Mouse (Mus musculus) layer of hippocampus, adult 18-20 months (tissue): ENCODE results near the gene Zfp106. TPM values are rescaled to one million over a fixed set of nuclear protein-coding genes. Genes with fewer than 3 reads are reported as not detected.
A peak's percentile ranks its signal among the peaks of the same experiment; 100 is the strongest.

Source experiments
- DNase-seq, 2 experiments: peaks; one replicate each; pipeline ENCODE4 v3.0.0; 2022; ENCODE audit warnings: low spot score in 2 of 2
- total RNA-seq, 2 experiments: library from RNA; stranded (reverse); gene quantifications; 2 replicates each; pipeline ENCODE4 v1.2.3; 2021

Zfp106 gene
- total RNA-seq, 2 experiments from 2014 or later, result 169 to 182 TPM

DNA sequence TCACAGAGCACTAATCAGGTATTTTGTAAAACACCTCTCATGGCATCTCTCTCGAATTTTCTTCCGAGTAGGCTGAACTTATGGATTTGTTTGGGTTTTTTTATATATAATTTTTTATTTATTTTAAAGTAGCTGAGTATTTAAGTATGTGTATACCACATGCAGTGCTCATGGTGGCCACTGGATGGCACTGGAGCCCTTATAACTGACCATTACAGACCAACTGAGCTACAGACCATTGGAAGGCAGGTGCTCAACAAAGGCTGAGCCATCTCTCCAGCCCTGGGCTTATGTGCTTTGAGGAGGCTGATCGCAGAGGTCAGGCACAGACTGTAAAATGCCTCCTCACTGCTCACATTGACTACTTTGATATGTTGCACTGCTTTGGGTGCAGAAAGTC is 85.0 kb downstream of the Zfp106 start:
- peak; percentile 39 to 84 for DNase-seq

DNA sequence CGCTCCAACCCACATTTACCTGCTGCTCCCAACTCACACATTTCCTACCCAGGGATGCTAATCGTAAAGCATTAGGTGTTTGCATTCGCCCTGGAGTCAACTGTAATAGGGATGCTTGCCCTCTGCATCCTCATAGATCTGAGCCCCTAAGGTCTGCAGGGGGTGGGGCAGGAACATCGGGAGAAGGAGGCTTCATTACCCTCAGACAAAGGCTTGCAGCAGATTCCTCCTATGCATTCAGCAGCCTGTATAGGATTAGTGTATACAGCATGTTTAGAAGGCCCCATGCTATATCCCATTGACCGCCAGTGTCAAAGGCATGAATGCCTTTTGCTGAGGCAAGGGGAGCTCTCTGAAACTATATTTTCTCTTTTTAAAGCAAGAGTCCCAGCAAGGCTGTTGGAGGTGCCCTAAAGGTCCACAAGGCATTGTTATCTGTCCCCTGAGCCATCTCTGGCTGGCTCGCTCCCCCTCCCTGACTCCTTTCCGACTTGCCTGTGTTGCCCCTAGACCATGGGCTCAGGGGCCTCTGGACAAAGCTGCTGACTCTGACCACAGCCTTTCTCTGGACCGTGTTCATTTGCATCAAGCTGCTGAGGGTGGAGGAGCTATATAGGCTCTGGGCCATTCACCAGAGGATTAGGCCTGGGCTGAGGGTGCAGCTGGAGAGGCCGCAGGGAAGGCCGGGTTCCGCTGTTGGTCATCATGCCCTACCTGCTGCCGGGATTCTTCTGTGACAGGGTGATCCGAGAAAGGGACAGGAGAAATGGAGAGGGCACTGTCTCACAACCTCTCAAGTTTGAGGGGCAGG is 87.2 kb downstream of the Zfp106 start:
- DNase-seq, result no peak

DNA sequence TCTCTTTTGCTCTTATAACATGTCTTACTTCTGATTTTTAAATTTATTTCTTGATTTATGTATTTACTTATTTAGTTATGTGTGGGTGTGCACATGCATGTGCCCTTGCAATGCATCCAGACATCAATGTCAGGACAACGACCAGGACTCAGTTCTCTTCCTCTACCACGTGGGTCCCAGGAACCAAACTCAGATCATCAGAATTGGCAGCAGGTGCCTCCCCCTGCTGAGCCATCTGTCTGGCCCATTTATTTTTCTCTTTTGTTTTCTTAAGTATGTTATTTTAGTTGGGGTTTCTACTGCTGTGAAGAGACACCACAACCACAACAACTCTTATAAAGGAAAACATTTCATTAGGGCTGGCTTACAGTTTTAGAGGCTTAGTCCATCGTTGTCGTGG is 92.8 kb downstream of the Zfp106 start:
- DNase-seq, result peak in 1 of 2 experiments; percentile 19

DNA sequence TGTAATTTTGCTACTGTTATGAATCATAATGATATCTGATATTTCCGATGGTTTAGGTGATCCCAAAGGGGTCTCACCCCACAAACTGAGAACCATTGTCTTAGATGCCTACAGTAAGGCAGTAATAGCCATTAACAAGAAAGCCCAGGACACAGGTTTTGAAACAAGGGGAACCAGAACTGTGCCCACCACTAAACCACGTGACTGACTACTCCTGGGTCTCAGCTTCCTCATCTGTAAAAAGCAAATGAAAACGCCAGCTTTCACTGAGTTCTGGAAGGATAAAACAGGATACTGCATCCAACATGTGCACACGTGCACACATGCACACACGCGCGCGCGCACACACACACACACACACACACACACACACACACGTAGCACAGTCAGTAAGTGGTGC is 93.9 kb downstream of the Zfp106 start:
- no peak for DNase-seq

DNA sequence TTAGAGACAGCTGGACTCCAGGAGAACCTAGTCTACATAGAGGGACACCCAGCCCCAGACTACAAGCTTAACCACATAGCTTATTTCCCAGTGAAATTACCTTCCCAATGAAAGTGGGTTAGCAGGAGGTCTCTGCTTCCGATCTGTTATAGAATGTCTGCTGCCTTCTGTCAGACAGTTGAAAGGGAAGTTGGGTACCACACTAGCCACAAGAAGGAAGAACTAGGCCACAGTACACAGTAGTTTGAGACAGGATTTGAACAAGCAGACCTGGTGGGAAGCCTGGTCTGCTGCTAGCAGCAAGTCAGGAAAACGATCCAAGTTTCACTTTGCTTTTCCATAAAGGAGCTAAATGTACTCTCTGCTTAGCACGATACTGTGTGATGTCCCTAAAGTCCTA is 94.4 kb downstream of the Zfp106 start:
- DNase-seq, result no peak

DNA sequence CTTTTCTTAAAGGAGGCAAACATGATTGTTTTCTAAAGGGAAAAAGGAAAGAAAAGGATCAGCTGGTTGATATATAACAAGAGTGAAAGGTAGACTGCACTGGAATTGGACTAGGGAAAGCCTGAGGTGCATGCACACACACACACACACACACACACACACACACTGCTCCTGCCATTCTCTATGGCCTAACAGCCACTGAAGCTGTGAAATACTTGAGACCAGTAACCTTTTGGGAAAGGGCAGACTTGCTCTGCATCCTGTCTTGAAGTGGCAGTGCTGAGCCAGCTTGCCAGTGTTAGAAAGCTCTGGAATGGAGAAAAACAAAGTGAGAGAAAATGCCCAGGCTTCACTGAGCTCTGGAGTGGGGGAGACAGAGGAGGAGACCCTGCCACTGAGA is 95.6 kb downstream of the Zfp106 start:
- no peak for DNase-seq

DNA sequence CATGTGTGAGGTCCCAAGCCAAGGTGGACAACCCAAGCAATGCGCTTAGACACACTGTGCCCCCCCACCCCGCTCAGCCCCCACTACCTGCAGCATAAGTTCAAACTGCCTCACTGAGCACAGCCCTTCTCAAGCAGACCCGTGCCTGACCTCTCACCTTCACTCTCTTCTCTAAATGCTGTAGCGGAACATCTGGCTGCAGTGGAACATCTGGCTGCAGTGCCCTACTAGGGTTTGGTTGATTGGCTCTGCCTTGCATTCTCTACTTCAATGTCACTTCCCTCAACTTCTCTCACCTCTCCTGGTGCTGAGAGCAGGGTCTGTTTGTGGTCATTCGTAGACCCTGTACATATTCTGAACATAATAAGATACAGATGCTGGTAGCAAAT is 98.3 kb downstream of the Zfp106 start:
- no peak for DNase-seq

DNA sequence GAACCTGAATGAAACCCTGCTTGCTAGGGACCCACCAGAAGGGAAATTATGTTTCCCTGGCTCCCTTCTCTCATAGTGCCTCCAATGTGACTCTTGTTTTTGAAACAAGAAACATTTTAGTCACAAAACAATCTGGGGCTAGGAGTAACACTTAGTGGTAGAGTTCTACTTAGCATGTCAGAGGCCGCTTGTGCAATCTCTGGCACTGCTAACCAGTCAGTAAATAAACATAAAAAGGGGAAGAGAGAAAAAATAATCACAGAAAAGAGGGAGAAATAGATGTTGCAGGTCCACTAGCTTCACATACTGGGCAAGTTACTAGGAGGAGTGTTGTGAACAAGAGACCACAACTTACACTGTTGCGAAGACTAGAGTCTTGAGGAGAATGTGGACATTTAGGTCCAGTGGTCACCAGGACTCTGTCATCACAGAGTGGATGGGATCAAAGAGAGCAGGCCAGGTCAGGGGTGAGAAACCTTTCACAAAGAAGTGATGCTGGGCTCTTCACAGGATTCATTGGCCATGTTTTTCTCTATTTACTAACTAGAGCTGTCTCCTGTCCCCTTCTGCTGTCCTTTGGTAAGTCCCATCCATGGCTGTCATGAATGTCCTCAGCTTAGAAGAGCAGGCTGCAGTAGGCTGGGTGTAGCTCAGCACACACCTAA is 98.8 kb downstream of the Zfp106 start:
- peak in 1 of 2 experiments; percentile 13 for DNase-seq

DNA sequence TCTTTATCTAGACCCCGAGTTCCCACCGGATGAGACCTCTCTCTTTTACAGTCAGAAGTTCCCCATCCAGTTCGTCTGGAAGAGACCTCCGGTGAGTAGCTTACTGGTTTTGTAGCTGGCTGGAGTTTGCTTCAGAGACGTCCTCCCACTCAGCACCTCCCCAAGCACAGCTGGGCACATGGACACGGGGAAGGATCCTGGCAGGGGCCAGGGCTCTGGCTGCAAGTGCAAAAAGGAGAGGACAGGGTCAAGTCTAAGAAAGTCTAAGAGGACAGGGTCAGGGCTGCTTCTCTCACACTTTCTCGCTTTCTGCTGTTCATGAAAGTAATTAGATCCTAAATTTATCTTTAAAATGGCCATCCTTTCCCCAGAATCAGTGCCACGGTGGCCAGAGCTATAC is 99.6 kb downstream of the Zfp106 start:
- no peak for DNase-seq

DNA sequence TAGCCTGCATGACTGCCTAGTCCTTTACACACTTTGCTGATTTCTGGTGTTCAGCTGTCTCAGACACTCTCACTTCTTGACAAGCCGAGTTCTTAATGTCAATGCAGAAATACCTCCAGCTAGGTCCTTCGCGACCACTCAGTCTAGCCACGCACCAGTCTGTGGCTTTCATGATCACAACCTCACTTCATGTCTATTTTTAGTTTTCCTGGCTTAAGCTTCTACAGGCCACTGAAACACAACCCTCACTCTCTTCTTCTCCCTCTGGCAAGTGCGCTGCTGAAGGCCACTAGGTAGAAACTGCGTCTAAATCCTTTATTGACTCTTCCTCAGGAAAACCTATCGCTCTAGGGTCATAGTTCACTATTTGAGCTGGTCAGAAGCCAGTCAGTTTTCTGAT is 100.3 kb downstream of the Zfp106 start:
- no peak for DNase-seq

DNA sequence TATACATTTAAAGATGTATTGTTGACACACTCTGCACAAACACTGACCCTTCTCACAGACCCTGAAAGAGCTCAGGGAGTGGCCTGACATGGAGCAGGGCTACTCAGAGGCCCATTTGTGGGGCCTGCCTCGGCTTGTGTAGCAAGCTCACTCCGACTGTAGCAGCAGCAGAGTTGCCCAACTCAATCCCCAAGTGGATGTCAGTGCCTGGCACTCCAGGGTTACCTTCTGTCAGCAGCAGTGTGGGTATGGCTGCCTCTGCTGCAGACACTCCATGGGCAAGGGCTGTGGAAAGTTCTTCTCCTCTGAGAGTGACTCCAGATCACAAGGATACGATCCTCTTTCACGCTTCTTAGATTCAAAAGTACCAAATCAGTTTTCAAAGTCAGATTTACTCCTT is 103.4 kb downstream of the Zfp106 start:
- no peak for DNase-seq

Other genes with a start within 250 kb of the Zfp106 start
- gene Pla2g4f, start 249.7 kb downstream of the Zfp106 start, total RNA-seq, result not detected
- gene Vps39, start 210.7 kb downstream of the Zfp106 start, total RNA-seq, result 10 to 100 TPM; 68.2 to 80.9 TPM
- 10 to 100 TPM; 12.0 to 13.7 TPM for gene Ganc, start 159.9 kb downstream of the Zfp106 start, total RNA-seq
- gene Tmem87a, start 159.7 kb downstream of the Zfp106 start, total RNA-seq, result 10 to 100 TPM; 39.5 to 43.4 TPM
- 10 to 100 TPM; 15.6 to 16.9 TPM for gene Capn3, start 107.8 kb downstream of the Zfp106 start, total RNA-seq
- 10 to 100 TPM; 15.4 to 19.2 TPM for gene Snap23, start 3.8 kb upstream of the Zfp106 start, total RNA-seq
- 10 to 100 TPM; 12.1 to 12.2 TPM for gene Haus2, start 45.5 kb upstream of the Zfp106 start, total RNA-seq
- 10 to 100 TPM; 30.9 to 32.2 TPM for gene Lrrc57, start 45.7 kb upstream of the Zfp106 start, total RNA-seq
- 1 to 10 TPM; 7.5 to 8.2 TPM for gene Stard9, start 65.3 kb upstream of the Zfp106 start, total RNA-seq